Mouse (Mus musculus) neural tube, embryonic 12.5 days (tissue): ENCODE results near the gene Olfr251. TPM values are rescaled to one million over a fixed set of nuclear protein-coding genes. Genes with fewer than 3 reads are reported as not detected.
"Not testable (repeated sequence)": the region's sequence is repeated elsewhere in the genome, so short reads cannot be mapped to it uniquely, and the experiment has no call there.

ENCODE experiments used
- ATAC-seq: fragments of 200-750 bp; cut with Nextera tagmentation; 2 replicates; pipeline ENCODE4 v1.8.0; 2017; ENCODE audit warnings: low read depth, mild to moderate bottlenecking, moderate TSS enrichment, moderate library complexity; ENCODE audit not compliant: low FRiP score
- H3K27ac ChIP-seq: fragments of 300-500 bp; sonication (generic); 2 replicates; pipeline ENCODE4 v1.5.1; 2016
- H3K27me3 ChIP-seq: fragments of 300-500 bp; sonication (generic); replicated peaks from 2 replicates; pipeline ENCODE4 v1.6.1; 2016; ENCODE audit warnings: mild to moderate bottlenecking
- H3K36me3 ChIP-seq: fragments of 300-500 bp; sonication (generic); 2 replicates; pipeline ENCODE4 v1.6.1; 2016; ENCODE audit warnings: mild to moderate bottlenecking
- H3K4me1 ChIP-seq: fragments of 300-500 bp; sonication (generic); 2 replicates; pipeline ENCODE4 v1.6.1; 2016
- H3K4me2 ChIP-seq: fragments of 300-500 bp; sonication (generic); replicated peaks from 2 replicates; pipeline ENCODE4 v1.6.1; 2016; ENCODE audit warnings: mild to moderate bottlenecking
- H3K4me3 ChIP-seq: fragments of 300-500 bp; sonication (generic); 2 replicates; pipeline ENCODE4 v1.5.1; 2016
- H3K9ac ChIP-seq: fragments of 300-500 bp; sonication (generic); 2 replicates; pipeline ENCODE4 v1.6.1; 2016; ENCODE audit warnings: mild to moderate bottlenecking
- H3K9me3 ChIP-seq: fragments of 300-500 bp; sonication (generic); 2 replicates; pipeline ENCODE4 v1.6.1; 2016; ENCODE audit warnings: mild to moderate bottlenecking
- WGBS: fragments of 180-500 bp; shearing (Covaris S2); methylation state at CpG from one replicate; pipeline ENCODE4 v1.1.7; 2016; 5-methylcytosine and 5-hydroxymethylcytosine counted together
- polyA plus RNA-seq: library from polyadenylated mRNA; unstranded; fragments of >200 nt; fragmentation: Nextera tagmentation; extraction: Ambion mirVana; gene quantifications from 2 replicates; pipeline ENCODE4 v1.2.1, GENCODE M21; 2016

The Olfr251 gene
- not detected in 2 replicates for polyA plus RNA-seq

GRCm38 (mm10) chr9:38376786-38377185, at the start of gene Olfr251:
Olfr251 (plus strand) TSS chr9:38377086.
- no peak for ATAC-seq
- H3K4me2 ChIP-seq, result no peak within 1 kb of the TSS

GRCm38 (mm10) chr9:38328760-38329159, 48.1 kb upstream of the Olfr251 start, which contains the start of gene Olfr25:
Olfr25 (plus strand) TSS chr9:38329060.
- ATAC-seq, result no peak
- Histone ChIP-seq H3K4me1 (no peaks in the 10 kb centered on the region), H3K36me3 (no peaks in the 10 kb centered on the region), H3K4me2 (no peak within 1 kb of the TSS), H3K27ac (no peak within 1 kb of the TSS), H3K9ac (no peak within 1 kb of the TSS), H3K27me3 (no peaks in the 10 kb centered on the region), H3K9me3 (no peaks in the 10 kb centered on the region), H3K4me3 (no peak within 1 kb of the TSS)
- WGBS, result 85% methylated on average over 3 of the region's 3 CpGs

More at GRCm38 (mm10) chr9:38376786-38377185, at the start of gene Olfr251:
- no peaks in the 10 kb centered on the region for H3K9me3 ChIP-seq
- no peak within 1 kb of the TSS for H3K4me3 ChIP-seq
- H3K9ac ChIP-seq, result no peak within 1 kb of the TSS
- no peaks in the 10 kb centered on the region for H3K4me1 ChIP-seq
- H3K27ac ChIP-seq, result no peak within 1 kb of the TSS
- H3K36me3 ChIP-seq, result no peaks in the 10 kb centered on the region
- H3K27me3 ChIP-seq, result no peaks in the 10 kb centered on the region
- 76% methylated on average over 2 of the region's 2 CpGs for WGBS

- 96% methylated on average over 4 of the region's 4 CpGs for WGBS
- Histone ChIP-seq H3K9ac (no peak within 1 kb of the TSS), H3K4me3 (no peak within 1 kb of the TSS), H3K9me3 (no peaks in the 10 kb centered on the region), H3K27me3 (no peaks in the 10 kb centered on the region), H3K27ac (no peak within 1 kb of the TSS), H3K36me3 (no peaks in the 10 kb centered on the region), H3K4me1 (no peaks in the 10 kb centered on the region), H3K4me2 (no peak within 1 kb of the TSS)
- no peak for ATAC-seq
Measured at GRCm38 (mm10) chr9:38348111-38348510, 28.8 kb upstream of the Olfr251 start, which contains the start of gene Olfr898. Olfr898 (plus strand) TSS chr9:38348411.

- Histone ChIP-seq H3K27ac (no peak within 1 kb of the TSS), H3K4me1 (no peaks in the 10 kb centered on the region), H3K27me3 (no peaks in the 10 kb centered on the region), H3K36me3 (no peaks in the 10 kb centered on the region), H3K9me3 (no peaks in the 10 kb centered on the region), H3K9ac (no peak within 1 kb of the TSS), H3K4me2 (no peak within 1 kb of the TSS), H3K4me3 (no peak within 1 kb of the TSS)
- WGBS, result 94% methylated on average over 2 of the region's 2 CpGs
- ATAC-seq, result no peak
Measured at GRCm38 (mm10) chr9:38366596-38366995, 10.3 kb upstream of the Olfr251 start, which contains the start of gene Olfr250. Olfr250 (plus strand) TSS chr9:38366896.

- no peak within 1 kb of the TSS for H3K4me2 ChIP-seq
- ATAC-seq, result no peak
- no peaks in the 10 kb centered on the region for H3K4me1 ChIP-seq
- no peak within 1 kb of the TSS for H3K4me3 ChIP-seq
- no peaks in the 10 kb centered on the region for H3K27me3 ChIP-seq
- 93% methylated on average over 1 of the region's 1 CpGs for WGBS
- no peak within 1 kb of the TSS for H3K9ac ChIP-seq
- no peaks in the 10 kb centered on the region for H3K36me3 ChIP-seq
- H3K9me3 ChIP-seq, result no peaks in the 10 kb centered on the region
- H3K27ac ChIP-seq, result no peak within 1 kb of the TSS
Measured at GRCm38 (mm10) chr9:38401398-38401797, 24.5 kb downstream of the Olfr251 start, which contains the start of gene Olfr147. Olfr147 (plus strand) TSS chr9:38401698.

GRCm38 (mm10) chr9:38407502-38407901, 30.6 kb downstream of the Olfr251 start:
- H3K27me3 ChIP-seq, H3K9ac ChIP-seq, H3K27ac ChIP-seq, ATAC-seq, H3K4me3 ChIP-seq, H3K4me1 ChIP-seq, H3K36me3 ChIP-seq, H3K4me2 ChIP-seq, H3K9me3 ChIP-seq: not testable (repeated sequence)
- WGBS, result 93% methylated on average over 3 of the region's 3 CpGs

- ATAC-seq, H3K27me3 ChIP-seq, H3K9ac ChIP-seq, H3K27ac ChIP-seq, H3K36me3 ChIP-seq, H3K4me2 ChIP-seq, H3K4me3 ChIP-seq, H3K4me1 ChIP-seq, H3K9me3 ChIP-seq: not testable (repeated sequence)
- 94% methylated on average over 14 of the region's 14 CpGs for WGBS
Measured at GRCm38 (mm10) chr9:38413502-38413901, 36.6 kb downstream of the Olfr251 start.

GRCm38 (mm10) chr9:38423801-38424200, 46.9 kb downstream of the Olfr251 start:
- Histone ChIP-seq H3K27me3 (no peaks in the 10 kb centered on the region), H3K27ac (no peak overlapping the region), H3K9me3 (no peaks in the 10 kb centered on the region), H3K4me3 (no peak overlapping the region), H3K36me3 (no peaks in the 10 kb centered on the region), H3K4me1 (no peaks in the 10 kb centered on the region), H3K9ac (no peak overlapping the region), H3K4me2 (no peak overlapping the region)
- no peak for ATAC-seq

GRCm38 (mm10) chr9:38427026-38427425, 50.1 kb downstream of the Olfr251 start:
- Histone ChIP-seq H3K27ac (no peak overlapping the region), H3K4me2 (no peak overlapping the region), H3K9ac (no peak overlapping the region), H3K4me3 (no peak overlapping the region), H3K36me3 (no peaks in the 10 kb centered on the region), H3K9me3 (no peaks in the 10 kb centered on the region), H3K4me1 (no peaks in the 10 kb centered on the region), H3K27me3 (no peaks in the 10 kb centered on the region)
- ATAC-seq, result no peak
- 50% methylated on average over 1 of the region's 1 CpGs for WGBS

- ATAC-seq, result no peak
- H3K9ac ChIP-seq, result no peak within 1 kb of the TSS
- no peak within 1 kb of the TSS for H3K4me3 ChIP-seq
- no peaks in the 10 kb centered on the region for H3K4me1 ChIP-seq
- H3K27me3 ChIP-seq, result no peaks in the 10 kb centered on the region
- H3K27ac ChIP-seq, result no peak within 1 kb of the TSS
- no peaks in the 10 kb centered on the region for H3K9me3 ChIP-seq
- no peaks in the 10 kb centered on the region for H3K36me3 ChIP-seq
- no peak within 1 kb of the TSS for H3K4me2 ChIP-seq
- 71% methylated on average over 1 of the region's 1 CpGs for WGBS
Measured at GRCm38 (mm10) chr9:38429155-38429554, 52.3 kb downstream of the Olfr251 start, which contains the start of gene Olfr901. Olfr901 (plus strand) TSS chr9:38429455.

Other genes starting within 250 kb of the Olfr251 start
- gene Olfr890, start 234.6 kb upstream of the Olfr251 start, polyA plus RNA-seq, result not detected in 2 replicates
- not detected in 2 replicates for gene Olfr891, start 196.3 kb upstream of the Olfr251 start, polyA plus RNA-seq
- not detected in 2 replicates for gene Olfr893, start 168.7 kb upstream of the Olfr251 start, polyA plus RNA-seq
- gene Olfr894, start 159.0 kb upstream of the Olfr251 start, polyA plus RNA-seq, result not detected in 2 replicates
- not detected in 2 replicates for gene Olfr143, start 124.3 kb upstream of the Olfr251 start, polyA plus RNA-seq
- not detected in 2 replicates for gene Olfr895, start 109.2 kb upstream of the Olfr251 start, polyA plus RNA-seq
- not detected in 2 replicates for gene Olfr896-ps1, start 86.0 kb upstream of the Olfr251 start, polyA plus RNA-seq
- gene Olfr25, start 48.0 kb upstream of the Olfr251 start, polyA plus RNA-seq, result not detected in 2 replicates
- not detected in 2 replicates for gene Olfr898, start 28.7 kb upstream of the Olfr251 start, polyA plus RNA-seq
- not detected in 2 replicates for gene Olfr250, start 10.2 kb upstream of the Olfr251 start, polyA plus RNA-seq
- not detected in 2 replicates for gene Olfr147, start 24.6 kb downstream of the Olfr251 start, polyA plus RNA-seq
- not detected in 2 replicates for gene Olfr901, start 52.4 kb downstream of the Olfr251 start, polyA plus RNA-seq
- not detected in 2 replicates for gene Olfr902, start 70.6 kb downstream of the Olfr251 start, polyA plus RNA-seq
- not detected in 2 replicates for gene Olfr904, start 86.1 kb downstream of the Olfr251 start, polyA plus RNA-seq
- not detected in 2 replicates for gene Olfr905, start 94.0 kb downstream of the Olfr251 start, polyA plus RNA-seq
- not detected in 2 replicates for gene Olfr906, start 110.0 kb downstream of the Olfr251 start, polyA plus RNA-seq
- gene Olfr907, start 118.7 kb downstream of the Olfr251 start, polyA plus RNA-seq, result not detected in 2 replicates
- not detected in 2 replicates for gene Olfr911-ps1, start 144.5 kb downstream of the Olfr251 start, polyA plus RNA-seq
- gene Olfr910, start 160.8 kb downstream of the Olfr251 start, polyA plus RNA-seq, result not detected in 2 replicates
- not detected in 2 replicates for gene Olfr912, start 203.1 kb downstream of the Olfr251 start, polyA plus RNA-seq
- not detected in 2 replicates for gene Olfr913, start 215.7 kb downstream of the Olfr251 start, polyA plus RNA-seq
- gene Olfr914, start 228.0 kb downstream of the Olfr251 start, polyA plus RNA-seq, result not detected in 2 replicates